Mouse (Mus musculus): ENCODE data around the gene Ttc39b. TPM values are rescaled to one million over a fixed set of nuclear protein-coding genes. Genes with fewer than 3 reads are reported as not detected.

Ttc39b gene
- total and polyA plus RNA-seq, 3 experiments: 0.49 TPM; not detected in 2

GRCm38 (mm10) chr4:83307686-83308469 lies 16.2 kb downstream of the Ttc39b start:
- Histone ChIP-seq H3K36me3 (replicated peaks) (no peaks in the 10 kb centered on the region), H3K27me3 (ENCODE audit: insufficient read depth, low read length) (no peaks in the 10 kb centered on the region), H3K4me3 (ENCODE audit: low read depth, low read length) (no peak overlapping the region), H3K9me3 (replicated peaks) (peaks cover 45% of the 10 kb centered on the region), H3K4me1 (ENCODE audit: insufficient read depth, low read depth, low read length) (no peaks in the 10 kb centered on the region)
- ATAC-seq (ENCODE audit: extremely low read depth, insufficient number of reproducible peaks, low FRiP score, poor library complexity, severe bottlenecking): no peak
- no peak for DNase-seq (ENCODE audit: low spot score)
- TF ChIP-seq GATA1 (IDR thresholded peaks at IDR 0.05; ENCODE audit: borderline replicate concordance, low read length) (no peak), POLR2AphosphoS5 (IDR thresholded peaks at IDR 0.05; ENCODE audit: insufficient replicate concordance, low read depth, low read length) (no peak), GATA2 (IDR thresholded peaks at IDR 0.05; ENCODE audit: borderline replicate concordance, low read depth, low read length) (no peak), CTCF (IDR thresholded peaks at IDR 0.05; ENCODE audit: low read depth, low read length) (no peak), TAL1 (conservative IDR thresholded peaks at IDR 0.05; ENCODE audit: low read depth, low read length) (no peak)

- no peaks in the 10 kb centered on the region for H3K4me1 ChIP-seq (ENCODE audit: insufficient read depth, low read depth, low read length)
Measured at GRCm38 (mm10) chr4:83306879-83307278, 17.2 kb downstream of the Ttc39b start.

GRCm38 (mm10) chr4:83305099-83305498 lies 19.0 kb downstream of the Ttc39b start:
- TF ChIP-seq CTCF (IDR thresholded peaks at IDR 0.05; ENCODE audit: low read depth, low read length): no peak
- no peak for TF ChIP-seq TAL1 (conservative IDR thresholded peaks at IDR 0.05; ENCODE audit: low read depth, low read length)
- TF ChIP-seq POLR2AphosphoS5 (IDR thresholded peaks at IDR 0.05; ENCODE audit: insufficient replicate concordance, low read depth, low read length): no peak
- TF ChIP-seq GATA1 (IDR thresholded peaks at IDR 0.05; ENCODE audit: borderline replicate concordance, low read length): no peak
- TF ChIP-seq GATA2 (IDR thresholded peaks at IDR 0.05; ENCODE audit: borderline replicate concordance, low read depth, low read length): no peak
- H3K27me3 ChIP-seq (ENCODE audit: insufficient read depth, low read length): no peaks in the 10 kb centered on the region
- ATAC-seq (ENCODE audit: extremely low read depth, insufficient number of reproducible peaks, low FRiP score, poor library complexity, severe bottlenecking) (no peak), DNase-seq (ENCODE audit: low spot score) (no peak)
- H3K4me1 ChIP-seq (ENCODE audit: insufficient read depth, low read depth, low read length): no peaks in the 10 kb centered on the region
- no peak overlapping the region for H3K4me3 ChIP-seq (ENCODE audit: low read depth, low read length)
- H3K9me3 ChIP-seq (replicated peaks): peaks cover 34% of the 10 kb centered on the region
- H3K36me3 ChIP-seq (replicated peaks): no peaks in the 10 kb centered on the region

More at GRCm38 (mm10) chr4:83306879-83307278, 17.2 kb downstream of the Ttc39b start:
- no peaks in the 10 kb centered on the region for H3K36me3 ChIP-seq (replicated peaks)
- peaks cover 42% of the 10 kb centered on the region for H3K9me3 ChIP-seq (replicated peaks)
- ATAC-seq (ENCODE audit: extremely low read depth, insufficient number of reproducible peaks, low FRiP score, poor library complexity, severe bottlenecking): no peak
- no peak for TF ChIP-seq CTCF (IDR thresholded peaks at IDR 0.05; ENCODE audit: low read depth, low read length)
- TF ChIP-seq TAL1 (conservative IDR thresholded peaks at IDR 0.05; ENCODE audit: low read depth, low read length): no peak
- no peak for TF ChIP-seq GATA1 (IDR thresholded peaks at IDR 0.05; ENCODE audit: borderline replicate concordance, low read length)
- H3K4me3 ChIP-seq (ENCODE audit: low read depth, low read length): no peak overlapping the region
- DNase-seq (ENCODE audit: low spot score): no peak
- no peaks in the 10 kb centered on the region for H3K27me3 ChIP-seq (ENCODE audit: insufficient read depth, low read length)

- no peak for DNase-seq (ENCODE audit: low spot score)
Measured at GRCm38 (mm10) chr4:83302887-83303827, 20.9 kb downstream of the Ttc39b start.

GRCm38 (mm10) chr4:83302123-83302737 lies 21.8 kb downstream of the Ttc39b start:
- H3K4me1 ChIP-seq (ENCODE audit: insufficient read depth, low read depth, low read length): no peaks in the 10 kb centered on the region
- DNase-seq (ENCODE audit: low spot score): no peak
- H3K9me3 ChIP-seq (replicated peaks): peaks cover 38% of the 10 kb centered on the region
- TF ChIP-seq GATA2 (IDR thresholded peaks at IDR 0.05; ENCODE audit: borderline replicate concordance, low read depth, low read length): no peak
- TF ChIP-seq CTCF (IDR thresholded peaks at IDR 0.05; ENCODE audit: low read depth, low read length): no peak
- no peak for TF ChIP-seq POLR2AphosphoS5 (IDR thresholded peaks at IDR 0.05; ENCODE audit: insufficient replicate concordance, low read depth, low read length)
- no peak for TF ChIP-seq GATA1 (IDR thresholded peaks at IDR 0.05; ENCODE audit: borderline replicate concordance, low read length)
- no peak for TF ChIP-seq TAL1 (conservative IDR thresholded peaks at IDR 0.05; ENCODE audit: low read depth, low read length)
- no peak overlapping the region for H3K4me3 ChIP-seq (ENCODE audit: low read depth, low read length)
- no peak; the same call in 1 of the 2 replicates for ATAC-seq (ENCODE audit: extremely low read depth, insufficient number of reproducible peaks, low FRiP score, poor library complexity, severe bottlenecking)
- no peaks in the 10 kb centered on the region for H3K36me3 ChIP-seq (replicated peaks)
- no peaks in the 10 kb centered on the region for H3K27me3 ChIP-seq (ENCODE audit: insufficient read depth, low read length)

More at GRCm38 (mm10) chr4:83302887-83303827, 20.9 kb downstream of the Ttc39b start:
- Histone ChIP-seq H3K4me1 (ENCODE audit: insufficient read depth, low read depth, low read length) (no peaks in the 10 kb centered on the region), H3K4me3 (ENCODE audit: low read depth, low read length) (no peak overlapping the region), H3K27me3 (ENCODE audit: insufficient read depth, low read length) (no peaks in the 10 kb centered on the region), H3K36me3 (replicated peaks) (no peaks in the 10 kb centered on the region), H3K9me3 (replicated peaks) (peaks cover 38% of the 10 kb centered on the region)
- no peak for ATAC-seq (ENCODE audit: extremely low read depth, insufficient number of reproducible peaks, low FRiP score, poor library complexity, severe bottlenecking)
- no peak for TF ChIP-seq GATA1 (IDR thresholded peaks at IDR 0.05; ENCODE audit: borderline replicate concordance, low read length)
- TF ChIP-seq GATA2 (IDR thresholded peaks at IDR 0.05; ENCODE audit: borderline replicate concordance, low read depth, low read length): no peak
- TF ChIP-seq TAL1 (conservative IDR thresholded peaks at IDR 0.05; ENCODE audit: low read depth, low read length): no peak
- TF ChIP-seq POLR2AphosphoS5 (IDR thresholded peaks at IDR 0.05; ENCODE audit: insufficient replicate concordance, low read depth, low read length): no peak
- no peak for TF ChIP-seq CTCF (IDR thresholded peaks at IDR 0.05; ENCODE audit: low read depth, low read length)

Data from G1E (cell line).